Mouse (Mus musculus) thymus, postnatal 0 days (tissue): ENCODE data around the gene Sf3a1. TPM values are rescaled to one million over a fixed set of nuclear protein-coding genes. Genes with fewer than 3 reads are reported as not detected.

Experiments used
- DNase-seq: peaks from one replicate; pipeline ENCODE4 v3.0.0-alpha.2; 2015; ENCODE audit warnings: low spot score
- polyA plus RNA-seq: library from polyadenylated mRNA; unstranded; fragments of >200 nt; fragmentation: Nextera tagmentation; extraction: Ambion mirVana; gene quantifications from 2 replicates; pipeline ENCODE4 v1.2.1, GENCODE M21; 2015

The Sf3a1 gene
- polyA plus RNA-seq, 1 experiment from 2014 or later = 35.4 TPM

- DNase-seq = no peak
These were observed 54.4 kb downstream of the Sf3a1 start for GRCm38 (mm10) chr11:4214572-4214971.

DNA sequence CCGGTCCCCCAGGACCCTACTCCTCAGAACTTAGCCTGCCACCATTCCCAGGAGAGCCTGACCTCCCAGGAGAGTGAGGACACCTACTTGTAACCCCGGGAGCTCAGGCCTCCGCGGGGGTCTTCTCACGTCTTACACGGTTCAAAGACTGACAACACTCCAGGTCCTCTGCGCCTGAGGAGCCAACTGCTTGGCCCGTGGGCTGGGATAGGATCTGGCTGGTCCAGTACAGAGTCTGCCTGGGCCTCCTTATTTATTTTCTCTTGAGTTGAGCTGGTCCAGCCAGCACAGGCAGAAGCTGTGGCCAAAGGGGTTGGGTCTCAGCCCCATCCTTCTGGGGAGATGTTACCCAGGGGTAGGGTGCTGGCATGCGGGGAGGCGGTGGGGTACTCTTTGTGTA lies 54.9 kb downstream of the Sf3a1 start:
- no peak for DNase-seq

- DNase-seq = no peak
These were observed 56.3 kb downstream of the Sf3a1 start for GRCm38 (mm10) chr11:4216248-4217000.

GRCm38 (mm10) chr11:4217914-4218629 lies 57.9 kb downstream of the Sf3a1 start, which contains the start of gene Castor1:
Gene Castor1, plus strand, starts transcription at chr11:4218225.
- peak; percentile 81 for DNase-seq

GRCm38 (mm10) chr11:4218637-4219036 lies 58.5 kb downstream of the Sf3a1 start:
- no peak for DNase-seq

DNA sequence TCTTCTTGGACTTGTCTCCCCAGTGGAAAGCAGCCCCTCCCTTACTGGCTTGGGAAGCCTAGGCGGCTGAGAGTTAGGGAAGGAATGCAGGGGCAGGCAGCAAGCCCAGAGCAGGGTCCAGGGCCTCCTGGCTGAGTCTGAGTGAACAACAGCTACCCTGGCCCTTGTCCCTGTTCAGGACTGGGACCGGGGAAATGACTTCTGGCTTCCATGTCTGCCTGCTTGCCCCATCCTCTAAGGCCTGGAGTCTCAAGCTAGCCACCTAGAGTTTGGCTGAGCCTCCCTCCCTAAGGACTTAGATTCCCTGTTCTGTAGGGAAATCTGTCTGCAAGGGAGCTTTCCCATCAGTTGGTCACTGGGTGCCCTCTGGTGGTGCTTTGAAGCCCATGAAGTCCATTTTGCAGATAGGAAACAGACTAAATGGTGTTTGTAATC lies 59.2 kb downstream of the Sf3a1 start:
- no peak for DNase-seq

DNA sequence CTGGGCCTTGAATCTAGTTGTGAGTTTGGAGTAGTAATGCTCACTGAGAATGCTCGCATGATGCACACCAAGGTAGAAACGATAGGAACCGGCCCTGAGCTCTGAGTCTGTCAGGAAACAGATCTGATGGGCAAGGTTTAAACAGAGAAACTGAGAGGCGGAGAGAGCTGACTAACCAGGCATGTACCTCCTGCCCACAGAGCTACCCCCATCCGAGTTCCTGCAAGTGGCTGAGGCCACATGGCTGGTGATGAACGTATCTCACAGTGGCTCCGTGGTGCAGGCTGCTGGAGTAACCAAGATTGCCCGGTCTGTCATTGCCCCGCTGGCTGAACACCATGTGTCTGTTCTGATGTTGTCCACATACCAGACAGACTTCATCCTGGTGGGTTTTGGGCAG lies 59.8 kb downstream of the Sf3a1 start:
- no peak for DNase-seq

DNA sequence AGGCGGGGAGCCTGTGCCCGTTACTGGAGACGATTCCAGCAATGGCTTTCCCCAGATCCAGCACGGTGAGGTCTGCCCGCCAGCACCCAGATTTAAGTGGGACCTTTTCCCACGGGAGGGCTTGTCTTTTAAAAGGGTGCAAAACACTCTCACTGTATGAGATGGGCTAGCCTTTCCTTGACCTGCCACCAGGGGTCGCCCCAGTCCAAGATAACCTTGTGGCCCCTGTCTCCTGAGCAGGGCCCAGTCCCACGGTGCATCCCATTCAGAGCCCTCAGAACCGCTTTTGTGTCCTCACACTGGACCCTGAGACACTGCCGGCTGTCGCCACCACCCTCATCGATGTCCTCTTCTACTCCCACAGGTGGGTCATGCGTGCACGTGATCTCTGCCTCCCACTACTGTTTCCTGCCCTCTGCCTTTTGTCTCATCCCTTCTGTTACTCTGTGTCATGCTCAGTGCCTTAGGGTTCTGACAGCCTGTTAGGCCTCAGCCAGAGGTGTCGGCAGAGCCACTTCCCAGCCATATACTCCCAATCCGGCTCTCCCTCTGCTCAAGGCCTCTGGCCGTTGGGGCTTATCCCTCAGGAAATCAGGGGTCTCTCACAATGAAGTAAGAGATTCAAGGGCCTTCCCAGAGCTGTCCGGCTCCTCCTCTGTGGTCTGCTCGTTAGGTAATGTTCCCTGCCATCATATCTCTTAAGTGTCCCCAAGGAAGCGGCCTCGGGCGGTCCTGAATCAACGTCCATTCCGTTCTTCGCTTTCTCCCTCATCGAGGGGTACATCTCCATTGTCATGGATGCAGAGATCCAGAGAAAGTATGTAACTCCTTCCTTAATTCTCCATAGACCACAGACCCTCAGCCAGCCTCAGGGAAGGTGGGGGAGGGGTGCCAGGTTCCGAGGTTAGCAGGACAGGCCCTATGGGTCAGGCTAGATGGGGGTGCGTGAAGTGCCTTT lies 60.6 kb downstream of the Sf3a1 start:
- peak; percentile 76 for DNase-seq

GRCm38 (mm10) chr11:4222046-4222950 lies 62.1 kb downstream of the Sf3a1 start:
- no peak for DNase-seq

DNA sequence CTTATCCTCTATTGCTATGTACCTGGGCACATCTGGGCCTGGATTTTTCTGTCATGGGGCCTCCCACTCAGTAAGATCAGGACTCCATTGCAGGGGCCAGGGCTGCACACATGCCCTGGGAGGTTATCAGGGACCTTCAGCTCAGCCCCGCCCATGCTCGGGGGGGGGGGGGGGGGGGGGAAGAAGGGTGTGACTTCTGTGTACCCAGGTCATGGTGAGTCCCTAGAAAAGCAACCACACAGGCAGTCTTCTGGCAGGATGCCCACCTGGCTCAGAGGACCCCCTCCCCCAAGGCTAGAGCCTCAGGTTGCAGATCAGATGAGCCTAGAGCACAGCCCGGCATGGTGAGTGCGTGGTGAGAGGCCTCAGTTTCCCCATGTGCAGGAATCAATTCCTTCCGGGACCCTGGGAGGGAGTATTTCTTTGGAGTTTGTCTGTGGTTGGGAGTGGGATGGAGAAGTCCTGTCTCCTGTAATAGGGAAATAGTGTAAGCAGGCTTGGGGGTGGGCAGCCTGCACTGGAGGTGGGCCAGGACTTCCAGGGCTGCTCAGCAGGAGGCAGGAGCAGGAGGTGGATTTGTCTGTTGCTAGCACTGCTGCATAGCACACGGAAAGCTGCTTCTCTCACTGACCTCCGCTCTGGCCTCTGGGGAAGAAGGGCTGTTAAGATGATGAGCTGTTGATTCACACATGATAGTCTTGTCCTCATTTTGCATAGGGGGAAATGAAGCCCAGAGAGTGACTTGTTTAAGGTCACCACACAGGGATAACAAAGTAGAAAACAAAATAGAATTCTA lies 63.4 kb downstream of the Sf3a1 start:
- no peak for DNase-seq

DNA sequence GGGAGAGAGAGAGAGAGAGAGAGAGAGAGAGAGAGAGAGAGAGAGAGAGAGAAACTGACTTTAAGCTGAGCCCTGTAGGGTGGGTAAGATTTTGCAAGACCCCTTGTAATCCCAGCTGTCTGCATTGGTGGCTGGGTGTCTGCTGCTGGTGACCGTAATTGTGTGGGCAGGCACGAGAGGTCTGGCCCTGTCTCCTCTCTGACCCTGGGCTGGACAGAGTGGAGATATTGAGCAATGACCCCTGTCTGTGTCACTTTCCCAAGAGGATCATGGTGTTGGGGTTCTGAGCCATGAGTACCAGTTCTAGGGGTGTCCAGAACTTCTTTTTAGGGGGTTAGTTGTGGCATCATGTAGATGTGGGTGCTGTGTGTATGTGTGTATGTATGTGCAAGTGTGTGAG lies 64.1 kb downstream of the Sf3a1 start:
- no peak for DNase-seq

GRCm38 (mm10) chr11:4226569-4227325 lies 66.6 kb downstream of the Sf3a1 start:
- no peak for DNase-seq

DNA sequence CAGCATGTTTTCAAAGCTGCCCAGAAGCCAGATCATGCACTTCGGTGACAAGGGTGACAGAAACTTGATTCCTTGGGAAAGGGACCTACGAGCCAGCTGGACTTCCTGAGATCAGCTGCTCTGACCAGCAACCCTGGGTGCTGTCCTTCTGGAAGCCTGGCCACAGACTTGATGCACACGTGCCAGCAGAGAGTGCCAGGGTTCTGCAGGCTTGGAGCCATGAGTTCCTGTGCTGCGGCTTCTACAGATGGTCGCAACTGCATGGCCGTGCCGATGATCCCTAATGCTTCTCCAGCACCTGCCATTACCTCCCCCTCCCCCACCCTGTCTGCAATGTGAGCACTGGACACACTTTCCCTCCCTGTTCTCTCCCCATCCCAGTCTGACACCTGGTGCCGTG lies 68.3 kb downstream of the Sf3a1 start:
- no peak for DNase-seq

- DNase-seq = no peak
These were observed 69.7 kb downstream of the Sf3a1 start for GRCm38 (mm10) chr11:4229841-4230240.

- no peak for DNase-seq
These were observed 71.3 kb downstream of the Sf3a1 start for GRCm38 (mm10) chr11:4231435-4231834.
